Mouse (Mus musculus) neural tube, embryonic 13.5 days (tissue): Measurements from ENCODE around the gene Tcf3. TPM values are rescaled to one million over a fixed set of nuclear protein-coding genes. Genes with fewer than 3 reads are reported as not detected.
A peak's percentile ranks its signal among the peaks of the same experiment; 100 is the strongest.

ENCODE experiments used
- ATAC-seq: fragments of 200-750 bp; cut with Nextera tagmentation; 2 replicates; pipeline ENCODE4 v1.8.0; 2017; ENCODE audit warnings: low read depth, mild to moderate bottlenecking, moderate TSS enrichment, moderate library complexity
- H3K27ac ChIP-seq: fragments of 300-500 bp; sonication (generic); replicated peaks from 2 replicates; pipeline ENCODE4 v1.5.1; 2015; ENCODE audit warnings: moderate library complexity, mild to moderate bottlenecking, inconsistent platforms
- H3K27me3 ChIP-seq: fragments of 300-500 bp; sonication (generic); 2 replicates; pipeline ENCODE4 v1.6.1; 2015; ENCODE audit warnings: mild to moderate bottlenecking, inconsistent platforms
- H3K36me3 ChIP-seq: fragments of 300-500 bp; sonication (generic); 2 replicates; pipeline ENCODE4 v1.6.1; 2015; ENCODE audit warnings: mild to moderate bottlenecking, inconsistent platforms
- H3K4me1 ChIP-seq: fragments of 300-500 bp; sonication (generic); replicated peaks from 2 replicates; pipeline ENCODE4 v1.6.1; 2015; ENCODE audit warnings: inconsistent platforms
- H3K4me2 ChIP-seq: fragments of 300-500 bp; sonication (generic); 2 replicates; pipeline ENCODE4 v1.6.1; 2015; ENCODE audit warnings: inconsistent platforms, mild to moderate bottlenecking, moderate library complexity
- H3K4me3 ChIP-seq: fragments of 300-500 bp; sonication (generic); 2 replicates; pipeline ENCODE4 v1.5.1; 2015; ENCODE audit warnings: mild to moderate bottlenecking, inconsistent platforms
- H3K9ac ChIP-seq: fragments of 300-500 bp; sonication (generic); 2 replicates; pipeline ENCODE4 v1.6.1; 2015; ENCODE audit warnings: moderate library complexity, mild to moderate bottlenecking, inconsistent platforms
- H3K9me3 ChIP-seq: fragments of 300-500 bp; sonication (generic); 2 replicates; pipeline ENCODE4 v1.6.1; 2016; ENCODE audit warnings: inconsistent platforms
- WGBS: fragments of 180-500 bp; shearing (Covaris S2); methylation state at CpG from one replicate; pipeline ENCODE4 v1.1.7; 2015; 5-methylcytosine and 5-hydroxymethylcytosine counted together
- polyA plus RNA-seq: library from polyadenylated mRNA; unstranded; fragments of >200 nt; fragmentation: Nextera tagmentation; extraction: Ambion mirVana; gene quantifications from 2 replicates; pipeline ENCODE4 v1.2.1, GENCODE M21; 2015

The Tcf3 gene
- polyA plus RNA-seq, 1 experiment from 2014 or later = 62.1 TPM

DNA sequence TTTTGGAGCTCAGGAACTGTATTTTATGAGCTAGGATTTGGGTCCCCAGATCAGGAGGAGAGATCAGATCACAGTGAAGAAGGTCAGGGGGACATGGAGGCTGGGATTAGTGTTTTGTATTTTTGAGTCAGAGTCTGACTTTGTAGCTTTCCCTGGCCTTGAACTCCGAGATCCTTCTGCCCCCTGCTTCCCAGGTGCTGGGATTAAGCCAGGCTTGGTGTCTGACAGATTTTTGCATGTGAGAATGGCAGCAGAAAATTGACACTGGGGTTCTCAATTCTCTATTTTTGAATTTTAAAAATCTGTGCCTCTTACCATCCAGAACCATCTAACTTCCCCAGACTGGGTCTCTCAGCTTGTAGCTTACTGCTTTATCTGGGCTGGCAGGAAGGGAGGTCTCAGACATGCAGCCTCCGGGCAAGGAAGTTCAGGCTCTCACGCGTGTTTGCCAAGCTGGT is 32.7 kb downstream of the Tcf3 start:
- Histone ChIP-seq H3K27ac (peak overlapping the region; percentile 87), H3K27me3 (no peaks in the 10 kb centered on the region), H3K4me2 (peak overlapping the region; percentile 96), H3K9me3 (no peaks in the 10 kb centered on the region), H3K9ac (peak overlapping the region; percentile 76), H3K36me3 (peaks cover 40% of the 10 kb centered on the region), H3K4me3 (peak overlapping the region; percentile 76), H3K4me1 (peaks cover 53% of the 10 kb centered on the region)
- ATAC-seq = no peak
- WGBS = 89% methylated on average over 4 of the region's 4 CpGs

DNA sequence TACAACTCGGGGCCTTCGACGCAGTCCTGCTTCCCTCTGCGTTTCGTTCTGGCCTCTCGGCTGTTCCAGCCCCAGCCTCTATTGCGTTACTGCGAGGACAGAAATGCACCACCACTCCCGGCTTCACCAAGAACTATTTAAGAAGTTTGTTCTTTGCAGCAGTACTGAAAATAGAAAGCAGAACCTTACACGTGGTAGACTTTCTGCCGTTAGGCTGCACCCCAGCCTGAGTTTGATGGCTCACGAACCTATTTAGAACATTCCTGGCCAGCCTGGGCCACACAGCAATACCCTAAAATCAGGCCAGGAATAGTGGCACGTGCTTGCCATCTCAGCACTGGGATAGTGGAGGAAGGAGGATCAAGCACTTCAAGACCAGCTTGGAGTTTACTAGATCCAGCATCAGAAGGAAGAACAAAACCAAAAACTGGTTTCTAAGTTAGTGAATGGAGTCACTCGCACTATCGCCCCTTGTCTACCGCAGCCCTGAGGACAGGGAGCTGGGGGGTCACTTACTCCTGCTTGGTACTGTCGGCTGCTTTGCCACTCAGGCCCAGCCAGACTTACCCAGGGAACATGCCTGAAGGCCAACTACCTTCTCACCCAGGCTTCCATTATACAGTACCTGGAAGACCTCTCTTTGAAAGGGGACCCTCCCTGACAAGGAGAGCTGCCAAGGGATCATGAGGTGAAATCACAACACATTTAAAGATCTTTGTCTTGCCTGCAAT is 33.3 kb downstream of the Tcf3 start:
- peak overlapping the region; percentile 96 for H3K4me2 ChIP-seq
- ATAC-seq = no peak
- no peaks in the 10 kb centered on the region for H3K9me3 ChIP-seq
- no peaks in the 10 kb centered on the region for H3K27me3 ChIP-seq
- 15% methylated on average over 17 of the region's 17 CpGs for WGBS
- peak overlapping the region; percentile 76 for H3K9ac ChIP-seq
- peaks cover 46% of the 10 kb centered on the region for H3K36me3 ChIP-seq
- peak overlapping the region; percentile 87 for H3K27ac ChIP-seq
- peak overlapping the region; percentile 76 for H3K4me3 ChIP-seq
- H3K4me1 ChIP-seq = peaks cover 48% of the 10 kb centered on the region

DNA sequence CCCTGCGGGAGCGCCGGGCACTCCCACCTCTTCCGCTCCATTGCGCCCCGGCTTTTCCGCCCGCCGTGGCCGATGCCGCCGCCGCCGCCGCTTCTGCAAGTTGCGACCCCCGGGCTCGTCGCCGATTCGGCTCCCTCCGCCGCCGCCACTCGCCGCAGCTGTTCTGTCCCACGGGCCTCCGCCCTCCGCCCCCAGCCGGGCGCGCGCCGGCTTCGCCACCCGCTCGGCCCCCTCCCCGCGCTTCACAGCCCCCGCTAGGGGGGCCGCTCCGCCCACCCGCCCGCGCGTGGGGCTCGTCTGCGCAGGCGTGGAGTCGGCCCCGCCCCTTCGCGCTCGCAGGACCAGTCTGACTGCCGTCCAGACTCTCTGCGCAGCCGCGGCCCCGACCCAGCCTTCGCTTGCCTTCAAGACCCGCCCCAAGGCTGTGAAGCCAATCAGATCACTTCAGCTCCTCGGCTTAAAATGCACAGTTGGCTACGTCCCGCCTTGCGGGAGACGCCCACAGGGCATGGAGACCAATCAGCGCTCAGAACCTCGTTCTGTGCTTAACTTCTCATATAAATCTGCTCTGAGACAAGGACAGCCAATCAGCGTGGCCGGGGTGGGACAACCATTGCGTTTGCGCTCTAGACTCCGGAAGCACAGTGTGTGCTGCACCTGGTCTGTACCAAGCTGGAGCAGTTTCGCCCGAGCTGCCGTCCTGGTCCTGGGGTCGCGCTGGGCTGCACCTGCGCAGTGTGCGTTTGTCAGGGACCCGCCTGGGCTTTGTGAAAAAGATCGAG is 34.1 kb downstream of the Tcf3 start, which contains the start of gene Mbd3:
Mbd3 (minus strand) TSS at position 360 of the 782 bp plus-strand sequence.
- ATAC-seq = peak; percentile 97
- peaks cover 40% of the 10 kb centered on the region for H3K4me1 ChIP-seq
- no peaks in the 10 kb centered on the region for H3K9me3 ChIP-seq
- H3K27me3 ChIP-seq = no peaks in the 10 kb centered on the region
- peak within 1 kb of the TSS; percentile 76 for H3K4me3 ChIP-seq
- H3K9ac ChIP-seq = peak within 1 kb of the TSS; percentile 95
- H3K27ac ChIP-seq = peak within 1 kb of the TSS; percentile 100
- H3K4me2 ChIP-seq = peak within 1 kb of the TSS; percentile 96
- under 1% methylated on average over 80 of the region's 82 CpGs for WGBS
- peaks cover 53% of the 10 kb centered on the region for H3K36me3 ChIP-seq

DNA sequence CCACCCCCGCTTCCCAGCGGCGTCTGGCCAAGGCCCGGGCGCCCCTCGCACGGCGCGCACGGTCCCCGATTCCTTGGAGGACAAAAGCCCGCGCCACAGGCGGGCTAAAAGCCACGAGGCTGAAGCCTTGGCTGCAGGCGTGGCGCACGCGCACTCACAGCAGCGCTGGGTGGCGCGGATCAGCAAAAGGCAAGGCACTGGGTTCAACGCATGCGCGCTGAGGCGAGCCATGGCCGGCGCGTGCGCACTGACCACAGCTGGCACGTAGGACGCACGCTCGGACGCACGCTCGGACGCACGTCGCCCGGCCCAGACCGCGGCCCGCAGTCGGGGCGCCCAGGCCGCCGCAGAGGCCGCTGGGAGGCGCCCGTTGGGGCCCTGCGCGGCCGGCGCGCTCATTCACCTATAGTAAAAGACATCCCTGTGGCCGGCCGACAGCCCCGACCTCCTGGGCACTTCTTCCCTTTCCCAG is 34.7 kb downstream of the Tcf3 start:
- H3K4me1 ChIP-seq = peaks cover 37% of the 10 kb centered on the region
- H3K27ac ChIP-seq = peak overlapping the region; percentile 100
- peak overlapping the region; percentile 96 for H3K4me2 ChIP-seq
- ATAC-seq = peak; percentile 88
- H3K9me3 ChIP-seq = no peaks in the 10 kb centered on the region
- H3K27me3 ChIP-seq = no peaks in the 10 kb centered on the region
- H3K36me3 ChIP-seq = peaks cover 53% of the 10 kb centered on the region
- peak overlapping the region; percentile 76 for H3K4me3 ChIP-seq
- peak overlapping the region; percentile 95 for H3K9ac ChIP-seq
- under 1% methylated on average over 59 of the region's 59 CpGs for WGBS

DNA sequence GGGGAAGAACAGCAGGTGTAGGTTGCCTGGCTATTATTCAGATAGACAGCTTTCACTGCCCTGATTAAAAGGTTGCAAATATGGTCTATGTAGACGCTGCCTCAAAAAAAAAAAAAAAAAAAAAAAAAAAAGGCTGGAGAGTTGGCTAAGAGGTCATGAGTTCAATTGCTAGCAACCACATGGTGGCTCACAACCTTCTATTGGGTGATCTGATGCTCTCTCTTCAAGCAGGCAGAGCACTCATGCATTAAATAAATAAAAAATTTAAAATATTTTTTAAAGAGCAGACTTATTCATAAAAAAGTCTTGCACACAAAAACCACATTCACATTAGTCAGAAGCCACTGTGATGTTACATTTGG is 35.3 kb downstream of the Tcf3 start:
- H3K27me3 ChIP-seq = no peaks in the 10 kb centered on the region
- no peak for ATAC-seq
- peak overlapping the region; percentile 100 for H3K27ac ChIP-seq
- peaks cover 53% of the 10 kb centered on the region for H3K36me3 ChIP-seq
- peak overlapping the region; percentile 76 for H3K4me3 ChIP-seq
- no peaks in the 10 kb centered on the region for H3K9me3 ChIP-seq
- H3K4me2 ChIP-seq = peak overlapping the region; percentile 96
- peak overlapping the region; percentile 95 for H3K9ac ChIP-seq
- H3K4me1 ChIP-seq = peaks cover 37% of the 10 kb centered on the region
- 0% methylated on average over 1 of the region's 1 CpGs for WGBS

DNA sequence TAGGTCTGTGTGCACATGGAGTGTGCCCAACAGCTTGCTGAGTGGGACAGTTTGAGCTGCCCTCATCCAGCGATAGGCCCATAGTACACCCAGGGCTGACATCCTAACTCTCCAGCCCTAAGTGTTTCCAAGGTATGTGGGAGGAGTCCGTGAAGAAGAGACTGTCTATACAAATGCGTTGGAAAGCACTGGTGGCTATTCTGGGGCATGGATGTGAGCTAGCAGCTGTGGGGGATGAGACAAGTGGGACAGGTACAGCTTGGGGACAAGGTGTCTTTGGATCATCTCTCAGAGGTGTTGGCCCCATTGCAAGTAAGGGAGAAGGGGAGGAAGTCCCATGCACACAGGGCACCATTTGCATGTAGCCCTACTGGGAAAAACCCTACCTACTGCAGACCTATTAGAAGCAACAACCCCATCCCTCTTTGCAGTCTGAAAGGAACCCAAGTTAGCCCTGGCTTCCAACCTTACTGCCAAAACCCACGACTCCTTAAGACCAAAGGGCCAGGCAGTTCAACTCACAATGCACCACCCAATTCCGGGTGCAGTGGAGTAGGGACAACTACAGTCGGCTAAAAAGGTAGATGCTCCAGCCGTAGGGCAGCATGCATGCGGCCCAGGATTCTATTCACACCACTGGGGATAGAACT is 35.8 kb downstream of the Tcf3 start:
- H3K9ac ChIP-seq = peak overlapping the region; percentile 95
- H3K4me2 ChIP-seq = peak overlapping the region; percentile 96
- H3K27me3 ChIP-seq = no peaks in the 10 kb centered on the region
- H3K4me3 ChIP-seq = peak overlapping the region; percentile 76
- no peak for ATAC-seq
- H3K9me3 ChIP-seq = no peaks in the 10 kb centered on the region
- peaks cover 53% of the 10 kb centered on the region for H3K36me3 ChIP-seq
- peaks cover 37% of the 10 kb centered on the region for H3K4me1 ChIP-seq
- WGBS = 43% methylated on average over 8 of the region's 8 CpGs
- peak overlapping the region; percentile 100 for H3K27ac ChIP-seq

DNA sequence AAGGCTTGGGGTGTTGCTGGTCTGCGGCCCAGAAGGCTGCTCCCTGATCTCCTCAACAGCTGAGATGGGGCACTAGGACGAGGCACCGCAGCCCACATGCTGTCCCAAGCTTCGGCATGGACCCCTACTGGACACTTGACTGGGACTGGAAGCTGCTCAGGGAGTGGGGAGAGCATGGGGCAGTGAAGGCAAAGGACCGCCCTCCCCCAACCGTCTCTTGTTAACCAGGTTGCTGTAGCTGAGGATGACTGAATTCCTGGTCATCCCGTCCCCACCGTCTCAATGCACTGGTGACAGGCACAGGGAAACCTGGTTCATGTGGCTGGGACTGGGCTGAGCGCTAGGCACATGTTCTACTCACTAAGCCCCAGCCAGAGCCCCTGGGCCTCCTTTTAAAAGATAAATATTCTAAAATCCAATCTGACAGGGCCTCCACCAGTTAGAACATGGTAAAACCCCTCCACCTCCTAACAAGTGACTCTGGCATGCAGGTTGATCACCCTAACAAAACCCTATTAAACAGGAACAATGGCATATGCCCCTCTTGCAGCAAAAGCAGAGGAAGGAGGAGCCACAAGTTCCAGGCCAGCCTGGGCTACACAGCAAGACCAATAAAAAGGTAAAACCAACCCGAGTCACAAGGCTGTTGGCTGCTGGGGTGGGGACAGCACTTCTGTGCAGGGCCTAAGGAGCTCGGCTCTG is 36.5 kb downstream of the Tcf3 start:
- Histone ChIP-seq H3K36me3 (peaks cover 53% of the 10 kb centered on the region), H3K9me3 (no peaks in the 10 kb centered on the region), H3K27me3 (no peaks in the 10 kb centered on the region), H3K9ac (peak overlapping the region; percentile 95), H3K4me1 (peaks cover 37% of the 10 kb centered on the region), H3K4me2 (peak overlapping the region; percentile 96), H3K4me3 (peak overlapping the region; percentile 76), H3K27ac (peak overlapping the region; percentile 100)
- no peak for ATAC-seq
- 88% methylated on average over 11 of the region's 11 CpGs for WGBS

DNA sequence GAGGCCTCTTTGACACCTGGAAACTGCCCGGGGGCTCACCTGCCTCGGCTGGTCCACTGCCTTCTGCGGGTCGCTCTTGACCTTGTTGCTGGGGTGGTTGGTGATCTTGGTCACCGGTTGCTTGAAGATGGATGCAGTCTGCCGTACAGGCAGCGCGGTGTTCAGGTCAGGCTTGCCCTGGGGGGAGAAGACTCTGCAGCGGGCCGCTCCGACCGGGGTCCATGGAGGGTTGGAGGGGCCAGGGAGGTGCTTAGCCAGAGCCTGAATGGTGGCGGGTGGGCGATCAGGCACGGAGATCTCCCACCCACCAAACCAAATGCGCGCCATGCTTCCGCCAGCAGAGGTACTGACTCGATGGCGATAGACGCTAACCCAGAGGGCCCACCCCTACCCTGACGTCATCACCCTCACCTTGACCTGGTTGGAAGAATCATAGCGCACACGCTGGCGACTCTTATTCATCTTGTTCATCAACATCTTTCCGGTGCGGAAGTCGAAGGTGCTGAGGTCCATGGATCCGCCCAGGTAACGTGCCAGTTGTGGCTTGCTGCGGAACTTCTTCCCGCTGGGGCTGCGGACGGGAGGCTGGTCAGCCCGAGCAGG is 38.3 kb downstream of the Tcf3 start:
- no peak overlapping the region for H3K9ac ChIP-seq
- H3K9me3 ChIP-seq = no peaks in the 10 kb centered on the region
- no peak for ATAC-seq
- H3K4me2 ChIP-seq = no peak overlapping the region
- H3K4me1 ChIP-seq = peaks cover 28% of the 10 kb centered on the region
- H3K4me3 ChIP-seq = no peak overlapping the region
- H3K36me3 ChIP-seq = peaks cover 62% of the 10 kb centered on the region
- 96% methylated on average over 35 of the region's 35 CpGs for WGBS
- H3K27me3 ChIP-seq = no peaks in the 10 kb centered on the region
- no peak overlapping the region for H3K27ac ChIP-seq

DNA sequence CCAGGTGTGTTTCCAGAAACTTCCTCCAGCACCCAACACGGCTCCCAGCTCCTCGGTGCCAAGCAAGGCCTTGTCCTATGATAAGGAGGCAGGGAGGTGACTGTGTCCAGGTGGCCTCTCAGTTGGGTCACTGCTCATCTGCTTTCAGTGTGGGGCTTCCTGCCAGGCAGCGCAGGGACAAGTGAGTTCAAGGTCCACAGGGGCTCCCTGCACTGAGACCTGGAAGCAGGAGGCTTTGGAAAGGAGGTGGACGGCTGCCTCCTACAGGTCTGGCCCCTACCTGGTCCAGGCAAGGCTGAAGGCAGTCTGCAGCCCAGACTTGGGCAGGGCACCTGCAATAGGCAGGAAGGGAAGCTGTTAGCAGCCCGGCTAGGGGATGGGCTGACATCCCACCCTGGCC is 40.8 kb downstream of the Tcf3 start:
- no peak for ATAC-seq
- H3K36me3 ChIP-seq = peaks cover 67% of the 10 kb centered on the region
- WGBS = 97% methylated on average over 5 of the region's 5 CpGs
- H3K9me3 ChIP-seq = no peaks in the 10 kb centered on the region
- peaks cover 33% of the 10 kb centered on the region for H3K4me1 ChIP-seq
- no peak overlapping the region for H3K27ac ChIP-seq
- H3K27me3 ChIP-seq = no peaks in the 10 kb centered on the region
- no peak overlapping the region for H3K4me2 ChIP-seq
- no peak overlapping the region for H3K4me3 ChIP-seq
- H3K9ac ChIP-seq = no peak overlapping the region

DNA sequence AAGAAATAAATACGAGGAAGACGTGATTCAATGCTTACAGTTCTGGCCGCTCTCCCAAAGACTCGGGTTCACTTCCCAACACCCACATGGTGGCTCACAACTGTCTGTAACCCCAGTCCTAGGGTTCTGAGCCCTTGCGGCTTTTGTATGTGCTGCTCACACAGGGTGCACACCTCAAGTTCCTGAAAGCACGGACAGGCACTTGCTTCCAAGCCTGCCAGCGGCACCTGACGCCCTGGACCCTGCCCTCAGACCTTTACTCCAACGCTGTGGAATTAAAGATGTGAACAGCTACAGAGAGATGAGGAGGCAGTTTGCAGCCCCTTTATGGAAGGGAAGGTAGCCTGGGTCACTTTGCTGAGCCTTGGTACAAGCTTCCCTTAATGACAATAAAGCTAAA is 42.8 kb downstream of the Tcf3 start:
- no peak for ATAC-seq
- H3K4me1 ChIP-seq = peaks cover 13% of the 10 kb centered on the region
- H3K36me3 ChIP-seq = peaks cover 60% of the 10 kb centered on the region
- no peaks in the 10 kb centered on the region for H3K9me3 ChIP-seq
- 91% methylated on average over 9 of the region's 9 CpGs for WGBS
- H3K27me3 ChIP-seq = no peaks in the 10 kb centered on the region
- no peak overlapping the region for H3K4me2 ChIP-seq
- no peak overlapping the region for H3K27ac ChIP-seq
- H3K9ac ChIP-seq = no peak overlapping the region
- H3K4me3 ChIP-seq = no peak overlapping the region

DNA sequence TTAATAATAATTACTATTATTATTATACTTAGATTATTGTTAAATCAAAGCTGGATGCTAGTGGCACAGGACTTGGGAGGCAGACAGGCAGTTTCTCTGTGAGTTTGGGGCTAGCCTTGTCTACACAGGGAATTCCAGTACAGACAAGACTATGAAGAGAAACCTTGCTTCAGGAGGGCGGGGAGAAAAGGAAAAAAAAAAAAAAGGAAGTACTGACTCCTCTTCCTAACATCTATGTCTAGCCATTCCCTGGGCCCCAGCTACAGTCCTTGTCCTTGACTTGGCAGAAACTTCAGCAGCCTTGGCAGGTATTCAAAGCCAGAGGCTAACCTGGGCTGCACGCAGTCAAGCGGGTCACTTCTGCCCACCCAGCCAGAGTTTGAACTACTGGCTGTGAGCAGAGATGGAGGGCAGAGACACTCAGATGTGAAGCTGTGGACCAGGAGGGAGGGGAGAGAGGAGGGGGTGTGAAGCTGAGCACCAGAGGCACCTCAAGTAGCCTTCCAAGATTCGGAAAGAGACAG is 44.2 kb downstream of the Tcf3 start:
- Histone ChIP-seq H3K4me3 (no peak overlapping the region), H3K27me3 (no peaks in the 10 kb centered on the region), H3K9me3 (no peaks in the 10 kb centered on the region), H3K4me2 (no peak overlapping the region), H3K4me1 (peaks cover 26% of the 10 kb centered on the region), H3K36me3 (peaks cover 54% of the 10 kb centered on the region), H3K9ac (no peak overlapping the region), H3K27ac (no peak overlapping the region)
- ATAC-seq = no peak
- WGBS = 72% methylated on average over 4 of the region's 4 CpGs
